Mouse (Mus musculus): Measurements from ENCODE around the gene Tcte3. TPM values are rescaled to one million over a fixed set of nuclear protein-coding genes. Genes with fewer than 3 reads are reported as not detected.
"Not testable (repeated sequence)": the region's sequence is repeated elsewhere in the genome, so short reads cannot be mapped to it uniquely, and the experiment has no call there.

Tcte3 gene
- total and polyA plus RNA-seq, 2 experiments from 2014 or later = not detected

GRCm38 (mm10) chr17:15024502-15025193 is 16.6 kb downstream of the Tcte3 start:
- not testable (repeated sequence) for H3K9me3 ChIP-seq (ENCODE audit: low read length); DNase-seq; H3K4me1 ChIP-seq (ENCODE audit: insufficient read depth); H3K36me3 ChIP-seq (ENCODE audit: insufficient read depth); H3K27ac ChIP-seq (ENCODE audit: low read depth, low read length); H3K9ac ChIP-seq; H3K4me3 ChIP-seq (ENCODE audit: low read depth, low read length); H3K4me2 ChIP-seq (ENCODE audit: low read depth); H3K27me3 ChIP-seq (ENCODE audit: insufficient read depth, low read length)
- no CpG with 5 or more reads among the region's 48 CpGs for WGBS
- peak; percentile 89 for ATAC-seq

DNA sequence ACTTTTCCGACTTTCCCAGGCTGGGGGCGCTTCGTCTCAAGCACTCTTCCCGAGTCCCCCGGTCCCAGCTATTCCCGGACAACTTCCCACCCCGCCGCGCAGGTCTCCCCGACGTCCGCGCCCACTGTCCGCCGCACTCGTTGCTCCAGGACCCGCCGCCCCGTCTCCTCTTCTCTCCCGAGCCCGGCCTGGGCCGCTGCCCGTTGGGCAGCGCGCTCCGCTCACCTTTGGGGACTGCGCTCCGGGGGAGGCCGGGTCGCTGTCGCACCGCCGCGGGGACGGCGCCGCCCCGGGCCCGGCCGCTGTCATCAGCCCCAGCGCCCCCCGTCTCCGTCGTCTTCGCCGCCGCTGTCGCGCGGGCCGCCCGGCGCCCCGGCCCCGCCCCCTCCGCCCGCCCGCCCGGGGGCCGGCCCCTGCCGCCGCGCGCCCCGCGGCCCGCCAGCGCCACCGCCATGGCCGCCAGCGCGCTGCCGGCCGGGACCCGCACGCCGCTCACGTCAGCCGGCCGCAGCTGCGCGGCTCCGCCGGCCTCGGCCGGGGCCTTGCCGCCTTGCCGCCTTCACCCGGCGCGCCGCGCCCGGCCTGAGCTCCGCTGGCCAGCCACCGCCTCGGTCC is 17.3 kb downstream of the Tcte3 start:
- not testable (repeated sequence) for H3K9ac ChIP-seq; H3K4me1 ChIP-seq (ENCODE audit: insufficient read depth); H3K36me3 ChIP-seq (ENCODE audit: insufficient read depth); H3K4me2 ChIP-seq (ENCODE audit: low read depth); H3K9me3 ChIP-seq (ENCODE audit: low read length); H3K27me3 ChIP-seq (ENCODE audit: insufficient read depth, low read length); H3K4me3 ChIP-seq (ENCODE audit: low read depth, low read length); DNase-seq; H3K27ac ChIP-seq (ENCODE audit: low read depth, low read length)
- ATAC-seq = peak; percentile 83
- no CpG with 5 or more reads among the region's 97 CpGs for WGBS

GRCm38 (mm10) chr17:15021503-15022220 is 19.6 kb downstream of the Tcte3 start:
- 78% methylated on average over 3 of the region's 3 CpGs for WGBS
- not testable (repeated sequence) for ATAC-seq; H3K27ac ChIP-seq (ENCODE audit: low read depth, low read length); H3K9me3 ChIP-seq (ENCODE audit: low read length); H3K4me2 ChIP-seq (ENCODE audit: low read depth); H3K4me1 ChIP-seq (ENCODE audit: insufficient read depth); H3K27me3 ChIP-seq (ENCODE audit: insufficient read depth, low read length); H3K4me3 ChIP-seq (ENCODE audit: low read depth, low read length); H3K36me3 ChIP-seq (ENCODE audit: insufficient read depth); H3K9ac ChIP-seq; DNase-seq

DNA sequence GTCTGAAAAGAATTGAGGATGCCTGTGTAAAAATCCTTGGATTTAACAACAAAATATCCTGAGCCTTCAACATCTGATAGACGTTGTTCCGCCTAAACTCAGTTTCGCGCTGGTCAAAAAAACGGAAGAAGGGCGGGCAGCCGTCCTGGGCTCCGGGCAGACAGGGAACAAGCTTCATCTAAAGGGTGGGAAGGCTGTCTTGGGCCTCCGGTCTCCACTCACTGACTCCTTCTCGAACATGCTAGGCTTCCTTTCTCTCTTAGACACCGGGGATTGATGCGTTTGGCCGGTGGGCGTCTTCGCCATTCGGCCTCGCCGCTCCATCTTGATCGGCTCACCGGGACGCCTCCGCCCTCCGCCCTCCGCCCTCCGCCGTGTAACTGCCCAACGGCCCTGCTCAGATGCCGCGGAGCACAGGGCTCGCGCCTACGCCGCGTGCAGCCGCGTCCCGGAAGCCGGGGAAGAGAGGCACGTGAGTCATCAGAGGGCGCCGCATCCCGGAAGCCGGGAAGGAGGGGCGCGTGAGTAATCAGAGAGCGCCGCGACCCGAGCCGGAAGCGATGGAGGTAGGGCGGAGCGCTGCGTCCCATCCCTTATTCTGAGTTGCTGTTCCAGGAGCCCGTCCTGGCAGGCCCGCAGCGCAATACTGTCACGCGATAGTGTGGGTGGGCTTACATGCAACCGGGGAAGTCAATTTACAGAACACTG is 31.4 kb downstream of the Tcte3 start, which contains the start of gene Gm3435:
TSS of gene Gm3435 (plus strand) at position 471 of the 708 bp plus-strand sequence.
- H3K4me3 ChIP-seq (ENCODE audit: low read depth, low read length); DNase-seq; H3K9ac ChIP-seq; H3K36me3 ChIP-seq (ENCODE audit: insufficient read depth); H3K9me3 ChIP-seq (ENCODE audit: low read length); H3K4me2 ChIP-seq (ENCODE audit: low read depth); H3K4me1 ChIP-seq (ENCODE audit: insufficient read depth); H3K27me3 ChIP-seq (ENCODE audit: insufficient read depth, low read length); H3K27ac ChIP-seq (ENCODE audit: low read depth, low read length): not testable (repeated sequence)
- no CpG with 5 or more reads among the region's 60 CpGs for WGBS
- ATAC-seq = peak; percentile 99

GRCm38 (mm10) chr17:15009088-15009487 is 32.2 kb downstream of the Tcte3 start:
- not testable (repeated sequence) for H3K27ac ChIP-seq (ENCODE audit: low read depth, low read length); H3K27me3 ChIP-seq (ENCODE audit: insufficient read depth, low read length); H3K4me2 ChIP-seq (ENCODE audit: low read depth); H3K9me3 ChIP-seq (ENCODE audit: low read length); ATAC-seq; H3K4me3 ChIP-seq (ENCODE audit: low read depth, low read length); DNase-seq; H3K9ac ChIP-seq; H3K36me3 ChIP-seq (ENCODE audit: insufficient read depth); H3K4me1 ChIP-seq (ENCODE audit: insufficient read depth)
- WGBS = no CpG with 5 or more reads among the region's 3 CpGs

- H3K4me1 ChIP-seq (ENCODE audit: insufficient read depth); H3K4me2 ChIP-seq (ENCODE audit: low read depth); H3K4me3 ChIP-seq (ENCODE audit: low read depth, low read length); H3K9ac ChIP-seq; ATAC-seq; H3K27ac ChIP-seq (ENCODE audit: low read depth, low read length); H3K36me3 ChIP-seq (ENCODE audit: insufficient read depth); DNase-seq; H3K9me3 ChIP-seq (ENCODE audit: low read length); H3K27me3 ChIP-seq (ENCODE audit: insufficient read depth, low read length): not testable (repeated sequence)
- no CpG with 5 or more reads among the region's 4 CpGs for WGBS
Observed at GRCm38 (mm10) chr17:15000047-15000446, 41.2 kb downstream of the Tcte3 start.

DNA sequence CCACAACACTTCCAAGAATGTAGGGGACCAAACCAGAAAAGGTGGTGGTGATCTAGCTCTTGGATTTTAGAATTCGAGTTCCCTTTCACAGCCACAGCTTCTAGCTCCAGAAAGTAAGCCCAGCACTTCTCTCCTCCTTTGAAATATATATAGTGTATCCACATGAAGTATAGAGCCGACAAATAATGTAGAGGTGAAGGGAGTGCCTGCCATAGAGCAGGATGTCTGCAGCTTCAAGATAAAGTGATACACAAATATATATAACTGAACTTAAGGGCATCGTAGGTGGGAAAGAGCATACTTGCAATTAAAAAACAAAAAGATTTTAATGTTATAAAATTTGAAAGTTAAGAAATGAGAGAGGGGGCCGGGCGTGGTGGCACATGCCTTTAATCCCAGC is 47.1 kb downstream of the Tcte3 start:
- not testable (repeated sequence) for H3K9me3 ChIP-seq (ENCODE audit: low read length); H3K4me3 ChIP-seq (ENCODE audit: low read depth, low read length); DNase-seq; ATAC-seq; H3K36me3 ChIP-seq (ENCODE audit: insufficient read depth); H3K27ac ChIP-seq (ENCODE audit: low read depth, low read length); H3K9ac ChIP-seq; H3K4me2 ChIP-seq (ENCODE audit: low read depth); H3K4me1 ChIP-seq (ENCODE audit: insufficient read depth); H3K27me3 ChIP-seq (ENCODE audit: insufficient read depth, low read length)
- no CpG with 5 or more reads among the region's 5 CpGs for WGBS

GRCm38 (mm10) chr17:14993139-14993832 is 48.0 kb downstream of the Tcte3 start:
- DNase-seq; H3K36me3 ChIP-seq (ENCODE audit: insufficient read depth); H3K9me3 ChIP-seq (ENCODE audit: low read length); H3K27me3 ChIP-seq (ENCODE audit: insufficient read depth, low read length); H3K4me3 ChIP-seq (ENCODE audit: low read depth, low read length); H3K9ac ChIP-seq; H3K27ac ChIP-seq (ENCODE audit: low read depth, low read length); H3K4me2 ChIP-seq (ENCODE audit: low read depth); H3K4me1 ChIP-seq (ENCODE audit: insufficient read depth): not testable (repeated sequence)
- no CpG with 5 or more reads among the region's 47 CpGs for whole genome bisulfite sequencing
- ATAC-seq = peak; percentile 92

DNA sequence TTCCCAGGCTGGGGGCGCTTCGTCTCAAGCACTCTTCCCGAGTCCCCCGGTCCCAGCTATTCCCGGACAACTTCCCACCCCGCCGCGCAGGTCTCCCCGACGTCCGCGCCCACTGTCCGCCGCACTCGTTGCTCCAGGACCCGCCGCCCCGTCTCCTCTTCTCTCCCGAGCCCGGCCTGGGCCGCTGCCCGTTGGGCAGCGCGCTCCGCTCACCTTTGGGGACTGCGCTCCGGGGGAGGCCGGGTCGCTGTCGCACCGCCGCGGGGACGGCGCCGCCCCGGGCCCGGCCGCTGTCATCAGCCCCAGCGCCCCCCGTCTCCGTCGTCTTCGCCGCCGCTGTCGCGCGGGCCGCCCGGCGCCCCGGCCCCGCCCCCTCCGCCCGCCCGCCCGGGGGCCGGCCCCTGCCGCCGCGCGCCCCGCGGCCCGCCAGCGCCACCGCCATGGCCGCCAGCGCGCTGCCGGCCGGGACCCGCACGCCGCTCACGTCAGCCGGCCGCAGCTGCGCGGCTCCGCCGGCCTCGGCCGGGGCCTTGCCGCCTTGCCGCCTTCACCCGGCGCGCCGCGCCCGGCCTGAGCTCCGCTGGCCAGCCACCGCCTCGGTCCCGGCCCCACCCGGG is 48.7 kb downstream of the Tcte3 start:
- not testable (repeated sequence) for H3K9me3 ChIP-seq (ENCODE audit: low read length); H3K4me1 ChIP-seq (ENCODE audit: insufficient read depth); H3K36me3 ChIP-seq (ENCODE audit: insufficient read depth); H3K4me2 ChIP-seq (ENCODE audit: low read depth); H3K27me3 ChIP-seq (ENCODE audit: insufficient read depth, low read length); H3K27ac ChIP-seq (ENCODE audit: low read depth, low read length); H3K9ac ChIP-seq; H3K4me3 ChIP-seq (ENCODE audit: low read depth, low read length); DNase-seq
- ATAC-seq = peak; percentile 81
- WGBS = no CpG with 5 or more reads among the region's 98 CpGs
